Mouse (Mus musculus) naive thymus-derived CD4-positive, alpha-beta T cell, adult 2 months (primary cell): Measurements from ENCODE around the gene Olfr1505.

Source experiments
- DNase-seq: peaks from one replicate; pipeline ENCODE4 v3.0.0-alpha.2; 2011; ENCODE audit warnings: low read depth

The Olfr1505 gene

DNA sequence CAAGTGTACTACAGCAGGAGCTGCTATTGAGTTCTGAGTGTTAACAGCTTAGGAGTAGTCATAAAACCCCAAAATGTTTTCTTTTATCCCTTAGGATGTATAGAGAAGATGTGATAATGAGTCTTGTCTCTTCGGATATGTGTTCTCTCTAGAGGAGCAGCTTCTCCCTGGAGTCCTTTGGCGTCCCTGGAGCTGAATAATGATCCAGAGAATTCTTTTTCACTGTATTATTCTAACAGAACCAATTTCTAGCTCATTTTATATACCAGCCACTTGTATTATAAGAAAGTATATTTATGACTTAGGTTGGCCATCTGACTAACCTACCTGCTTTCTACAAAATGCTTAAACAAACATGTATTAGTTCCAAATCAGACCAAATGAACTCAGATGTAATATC, at the start of gene Olfr1505:
Gene Olfr1505, plus strand, starts transcription at position 301 of the 400 bp plus-strand sequence.
- DNase-seq, result no peak

- no peak for DNase-seq
Observed at GRCm38 (mm10) chr19:13897828-13898227, 15.5 kb upstream of the Olfr1505 start, which contains the start of gene Olfr1504. Gene Olfr1504 (minus strand): TSS chr19:13897928.
